ENCODE assay signal across 27 mouse cellular contexts in genomic region chr13:67351854-67352253, GRCm38 (mm10). TPM values are rescaled to one million over a fixed set of nuclear protein-coding genes. Genes with fewer than 3 reads are reported as not detected.
DNase-seq lines count a peak whose midpoint lies in the region; ATAC-seq and TF ChIP-seq lines count a peak whose summit lies in the region.
"Had no signal": no experiment of that assay in that cellular context is flagged by ENCODE, and none has a peak within 500 bp of the region (broad histone marks: within the 10 kb centered on the region; RNA-seq: fewer than 3 reads in every experiment).

No protein-coding gene starts in this region.

- peak; percentile 13 for DNase-seq in MEL (ENCODE audit: low read depth, low spot score)
- no peak for DNase-seq in right cerebral cortex, postnatal 4 days
- no peak for DNase-seq in gastrocnemius, postnatal 25 days
- DNase-seq: adrenal gland, adult 2 months; adrenal gland, postnatal 10 days; adrenal gland, postnatal 25 days; B cell, adult 2 months; cerebellum, adult 11 months; cerebellum, adult 18-20 months; cerebellum, adult 8-10 months; cerebellum, adult 9-11 months; cerebellum, postnatal 14 days; cerebellum, postnatal 36 days; forebrain, postnatal 0 days had no signal

- H3K79me2 ChIP-seq in MEL (ENCODE audit: control insufficient read depth, insufficient read depth, low read length, poor library complexity), result no peaks in the 10 kb centered on the region; the same call in 1 of the 2 replicates

- H3K27me3 ChIP-seq in MEL (ENCODE audit: control insufficient read depth in 1 of 2, insufficient read depth in 2 of 2, low read length in 2 of 2), result no peaks in the 10 kb centered on the region
- H3K27me3 ChIP-seq: CH12.LX; embryonic facial prominence, embryonic 12.5 days; forebrain, embryonic 13.5 days; forebrain, embryonic 15.5 days had no signal

- no peaks in the 10 kb centered on the region for H3K9me3 ChIP-seq in MEL (replicated peaks; ENCODE audit: insufficient read depth, low read length)
- H3K9me3 ChIP-seq: embryonic facial prominence, embryonic 10.5 days; embryonic facial prominence, embryonic 12.5 days; forebrain, embryonic 13.5 days; forebrain, embryonic 15.5 days; G1E had no signal

- H3K9ac ChIP-seq in MEL (ENCODE audit: control insufficient read depth, low read depth, low read length, poor library complexity, severe bottlenecking), result no peak overlapping the region
- H3K9ac ChIP-seq: embryonic facial prominence, embryonic 12.5 days; forebrain, embryonic 13.5 days; forebrain, embryonic 15.5 days; forebrain, postnatal 0 days had no signal

- TF ChIP-seq POLR2A in MEL (IDR thresholded peaks at IDR 0.05; ENCODE audit: control insufficient read depth in 1 of 2, insufficient read depth in 1 of 2, low read depth in 1 of 2, low read length in 2 of 2, poor library complexity in 1 of 2), result no peak

- no peaks in the 10 kb centered on the region for H3K4me1 ChIP-seq in MEL (ENCODE audit: control insufficient read depth in 1 of 2, insufficient read depth in 2 of 2, low read length in 2 of 2)
- H3K4me1 ChIP-seq: embryonic facial prominence, embryonic 10.5 days; embryonic facial prominence, embryonic 12.5 days; forebrain, embryonic 13.5 days; forebrain, embryonic 15.5 days had no signal

- TF ChIP-seq RAD21 in MEL (IDR thresholded peaks at IDR 0.05; ENCODE audit: low read depth, low read length), result no peak

- ATAC-seq in granulocyte monocyte progenitor cell, adult 5-6 weeks (replicated peaks; ENCODE audit: poor library complexity, severe bottlenecking), result peak; percentile 68
- peak; percentile 72 for ATAC-seq in megakaryocyte progenitor cell, adult 5-6 weeks (replicated peaks; ENCODE audit: poor library complexity)
- ATAC-seq: CD4-positive, CD25-positive, alpha-beta regulatory T cell, adult 4 months; forebrain, embryonic 13.5 days; forebrain, embryonic 15.5 days; forebrain, postnatal 0 days had no signal

- no peak overlapping the region for H3K27ac ChIP-seq in MEL (ENCODE audit: control insufficient read depth, low read depth, low read length)
- H3K27ac ChIP-seq: embryonic facial prominence, embryonic 10.5 days; embryonic facial prominence, embryonic 12.5 days; forebrain, embryonic 13.5 days; forebrain, embryonic 15.5 days had no signal

- TF ChIP-seq CTCF in MEL (IDR thresholded peaks at IDR 0.05 in 2 of 3, conservative IDR thresholded peaks at IDR 0.05 in 1 of 3; ENCODE audit: control insufficient read depth in 1 of 3, insufficient read depth in 1 of 3, low read depth in 2 of 3, low read length in 3 of 3, poor library complexity in 1 of 3, severe bottlenecking in 1 of 3), result no peak

- no peak overlapping the region for H3K4me3 ChIP-seq in MEL (ENCODE audit: control insufficient read depth in 1 of 2, insufficient read depth in 1 of 2, low read depth in 2 of 2, low read length in 2 of 2)
- H3K4me3 ChIP-seq: embryonic facial prominence, embryonic 10.5 days; embryonic facial prominence, embryonic 12.5 days; forebrain, embryonic 13.5 days; forebrain, embryonic 15.5 days had no signal

- no peak for TF ChIP-seq EP300 in MEL (IDR thresholded peaks at IDR 0.05; ENCODE audit: low read depth in 1 of 2, low read length in 2 of 2)

- H3K36me3 ChIP-seq in MEL (ENCODE audit: control insufficient read depth in 1 of 2, insufficient read depth in 2 of 2, low read length in 2 of 2), result no peaks in the 10 kb centered on the region
- H3K36me3 ChIP-seq: embryonic facial prominence, embryonic 10.5 days; embryonic facial prominence, embryonic 12.5 days; forebrain, embryonic 15.5 days; G1E had no signal

TF ChIP-seq in MEL, 35 proteins besides CTCF, POLR2A, EP300 and RAD21:
- TF ChIP-seq TAL1 (IDR thresholded peaks at IDR 0.05; ENCODE audit: low read length), result no peak
- TF ChIP-seq BHLHE40 (IDR thresholded peaks at IDR 0.05; ENCODE audit: borderline replicate concordance, low read depth, low read length), result no peak
- no peak for TF ChIP-seq ETS1 (IDR thresholded peaks at IDR 0.05; ENCODE audit: low read depth, low read length)
- TF ChIP-seq ZNF384 (IDR thresholded peaks at IDR 0.05; ENCODE audit: low read depth, low read length), result no peak

RNA-seq across cellular contexts. Expression of gene Gm28044, which starts 8.5 kb away (rescaled TPM):
- 2.5 and 3.6 TPM in 2 replicates for total RNA-seq in MEL (2012; rRNA removed)
- polyA plus RNA-seq in MEL (2012; ENCODE audit: insufficient read depth in 1 of 2, insufficient read length in 2 of 2, low read depth in 1 of 2, low replicate concordance in 2 of 2, missing spikeins in 1 of 2), result 1 to 10 TPM in 1 of 2 experiments, not detected in 1; 1.1 TPM
- 4.3 TPM in 1 of 2 replicates, not detected in the other for total RNA-seq in granulocyte monocyte progenitor cell, adult 5-6 weeks (2014; fragmentation: Nextera tagmentation)
- total RNA-seq in granulocyte monocyte progenitor cell, adult 5-6 weeks (2017), result 8.4 and 31.0 TPM in 2 replicates
- 0.72 and 1.5 TPM in 2 replicates for total RNA-seq in megakaryocyte progenitor cell, adult 5-6 weeks (2015)
- 17.2 and 21.1 TPM in 2 replicates for total RNA-seq in megakaryocyte progenitor cell, adult 5-6 weeks (2017)
- total RNA-seq in gastrocnemius, postnatal 25 days (2021), result under 1 TPM in 1 of 2 experiments, not detected in 1; 0.94 TPM
- total RNA-seq: forebrain, postnatal 0 days had no signal
- polyA plus RNA-seq: adrenal gland, adult 2 months; cortical plate, adult 2 months; embryonic facial prominence, embryonic 10.5 days; embryonic facial prominence, embryonic 12.5 days; embryonic facial prominence, embryonic 14.5 days; forebrain, embryonic 15.5 days; forebrain, postnatal 0 days; G1E had no signal

RNA-seq across cellular contexts. Expression of gene Zfp953, which starts 8.6 kb away (rescaled TPM):
- total RNA-seq in MEL (2012; rRNA removed), result 0.75 and 0.81 TPM in 2 replicates
- polyA plus RNA-seq in MEL (2012; ENCODE audit: insufficient read depth in 1 of 2, insufficient read length in 2 of 2, low read depth in 1 of 2, low replicate concordance in 2 of 2, missing spikeins in 1 of 2), result under 1 TPM in 1 of 2 experiments, not detected in 1; 0.84 TPM
- total RNA-seq in granulocyte monocyte progenitor cell, adult 5-6 weeks (2014; fragmentation: Nextera tagmentation), result 4.5 and 9.2 TPM in 2 replicates
- 6.3 and 9.2 TPM in 2 replicates for total RNA-seq in granulocyte monocyte progenitor cell, adult 5-6 weeks (2017)
- total RNA-seq in megakaryocyte progenitor cell, adult 5-6 weeks (2015), result 10.4 and 12.6 TPM in 2 replicates
- total RNA-seq in megakaryocyte progenitor cell, adult 5-6 weeks (2017), result 7.4 and 10.9 TPM in 2 replicates
- 1 to 10 TPM in 1 of 2 experiments, under 1 TPM in 1; 0.99 to 1.2 TPM for total RNA-seq in gastrocnemius, postnatal 25 days (2021)

RNA-seq across cellular contexts. Expression of gene Zfp595, which starts 19.5 kb away (rescaled TPM):
- total RNA-seq in MEL (2012; rRNA removed), result 3.2 and 3.9 TPM in 2 replicates
- 1 to 10 TPM in 1 of 2 experiments, not detected in 1; 2.6 TPM for polyA plus RNA-seq in MEL (2012; ENCODE audit: insufficient read depth in 1 of 2, insufficient read length in 2 of 2, low read depth in 1 of 2, low replicate concordance in 2 of 2, missing spikeins in 1 of 2)
- 6.9 and 10.0 TPM in 2 replicates for total RNA-seq in granulocyte monocyte progenitor cell, adult 5-6 weeks (2014; fragmentation: Nextera tagmentation)
- total RNA-seq in granulocyte monocyte progenitor cell, adult 5-6 weeks (2017), result 4.4 and 8.9 TPM in 2 replicates
- total RNA-seq in megakaryocyte progenitor cell, adult 5-6 weeks (2015), result 5.7 and 8.7 TPM in 2 replicates
- total RNA-seq in megakaryocyte progenitor cell, adult 5-6 weeks (2017), result 3.7 and 8.6 TPM in 2 replicates
- total RNA-seq in gastrocnemius, postnatal 25 days (2021), result 1 to 10 TPM; 1.7 TPM

RNA-seq across cellular contexts. Expression of gene Gm28041, which starts 23.7 kb away (rescaled TPM):
- total RNA-seq in MEL (2012; rRNA removed), result 0.23 and 0.65 TPM in 2 replicates
- polyA plus RNA-seq in MEL (2012; ENCODE audit: insufficient read depth in 1 of 2, insufficient read length in 2 of 2, low read depth in 1 of 2, low replicate concordance in 2 of 2, missing spikeins in 1 of 2), result under 1 TPM in 1 of 2 experiments, not detected in 1; 0.18 TPM
- total RNA-seq in granulocyte monocyte progenitor cell, adult 5-6 weeks (2014; fragmentation: Nextera tagmentation), result 6.1 TPM in 1 of 2 replicates, not detected in the other
- total RNA-seq in granulocyte monocyte progenitor cell, adult 5-6 weeks (2017), result not detected in 2 replicates
- total RNA-seq in megakaryocyte progenitor cell, adult 5-6 weeks (2015), result 1.7 and 2.1 TPM in 2 replicates
- total RNA-seq in megakaryocyte progenitor cell, adult 5-6 weeks (2017), result 1.00 and 1.2 TPM in 2 replicates
- total RNA-seq in gastrocnemius, postnatal 25 days (2021), result 1 to 10 TPM in 1 of 2 experiments, not detected in 1; 1.2 TPM
- total RNA-seq: forebrain, postnatal 0 days had no signal
- polyA plus RNA-seq: adrenal gland, adult 2 months; brain, embryonic 14.5 days; embryonic facial prominence, embryonic 10.5 days; forebrain, embryonic 11.5 days; forebrain, embryonic 13.5 days; forebrain, embryonic 15.5 days; forebrain, postnatal 0 days; G1E had no signal

RNA-seq across cellular contexts. Expression of gene Zfp456, which starts 23.8 kb away (rescaled TPM):
- 0.26 and 0.35 TPM in 2 replicates for total RNA-seq in MEL (2012; rRNA removed)
- polyA plus RNA-seq in MEL (2012; ENCODE audit: insufficient read depth in 1 of 2, insufficient read length in 2 of 2, low read depth in 1 of 2, low replicate concordance in 2 of 2, missing spikeins in 1 of 2), result under 1 TPM in 1 of 2 experiments, not detected in 1; 0.43 TPM
- 4.1 and 6.3 TPM in 2 replicates for total RNA-seq in granulocyte monocyte progenitor cell, adult 5-6 weeks (2014; fragmentation: Nextera tagmentation)
- total RNA-seq in granulocyte monocyte progenitor cell, adult 5-6 weeks (2017), result 1.8 and 5.7 TPM in 2 replicates
- total RNA-seq in megakaryocyte progenitor cell, adult 5-6 weeks (2015), result 4.8 and 5.2 TPM in 2 replicates
- 3.5 and 4.8 TPM in 2 replicates for total RNA-seq in megakaryocyte progenitor cell, adult 5-6 weeks (2017)
- under 1 TPM; 0.23 to 0.32 TPM for total RNA-seq in gastrocnemius, postnatal 25 days (2021)
- polyA plus RNA-seq: adrenal gland, adult 2 months had no signal
